ENCODE assay signal across 29 mouse cellular contexts in genomic region chr7:6239787-6240186, GRCm38 (mm10). TPM values are rescaled to one million over a fixed set of nuclear protein-coding genes. Genes with fewer than 3 reads are reported as not detected.
DNase-seq lines count a peak whose midpoint lies in the region; ATAC-seq and TF ChIP-seq lines count a peak whose summit lies in the region.
"Had no signal": no experiment of that assay in that cellular context is flagged by ENCODE, and none has a peak within 500 bp of the region (broad histone marks: within the 10 kb centered on the region; RNA-seq: fewer than 3 reads in every experiment).

No protein-coding gene starts in this region.

- H3K27me3 ChIP-seq in kidney, embryonic 14.5 days (ENCODE audit: control insufficient read depth, insufficient read depth, low read length): no peaks in the 10 kb centered on the region
- H3K27me3 ChIP-seq: embryonic facial prominence, embryonic 15.5 days; forebrain, embryonic 15.5 days; hindbrain, embryonic 13.5 days had no signal

- no peak overlapping the region for H3K9ac ChIP-seq in kidney, embryonic 14.5 days (ENCODE audit: low read depth, low read length)
- H3K9ac ChIP-seq: embryonic facial prominence, embryonic 15.5 days; forebrain, embryonic 15.5 days; hindbrain, embryonic 13.5 days had no signal

- 50% methylated on average over 11 of the region's 11 CpGs for WGBS in kidney, embryonic 14.5 days
- 48% methylated on average over 11 of the region's 11 CpGs for WGBS in lung, adult 2 months

- TF ChIP-seq CTCF in lung, adult 2 months (IDR thresholded peaks at IDR 0.05; ENCODE audit: insufficient read depth, low read length): no peak

- no peaks in the 10 kb centered on the region for H3K4me1 ChIP-seq in kidney, embryonic 14.5 days (ENCODE audit: control insufficient read depth, insufficient read depth, low read length)
- no peaks in the 10 kb centered on the region for H3K4me1 ChIP-seq in lung, adult 2 months (ENCODE audit: control insufficient read depth, insufficient read depth, low read length)
- H3K4me1 ChIP-seq: embryonic facial prominence, embryonic 15.5 days; forebrain, embryonic 15.5 days; heart, embryonic 10.5 days; hindbrain, embryonic 13.5 days had no signal

- no peak for TF ChIP-seq POLR2A in lung, adult 2 months (IDR thresholded peaks at IDR 0.05; ENCODE audit: borderline replicate concordance, extremely low read depth, low read depth, low read length)

- DNase-seq in kidney, adult 8-10 months: peak; percentile 10 to 20
- peak; percentile 44 for DNase-seq in lung, postnatal 36 days
- DNase-seq in lung, adult 2 months: no peak
- peak; percentile 86 for DNase-seq in ES-CJ7 (ENCODE audit: low read depth, low spot score)
- no peak for DNase-seq in adrenal gland, postnatal 36 days
- DNase-seq in thymus, postnatal 14 days: no peak
- DNase-seq: adrenal gland, adult 8-10 months; cerebellum, adult 11 months; cerebellum, adult 8-10 months; embryo, embryonic 11 days; heart, adult 18-20 months; heart, postnatal 10 days; heart, postnatal 4 days had no signal

- ATAC-seq in kidney, embryonic 14.5 days (ENCODE audit: low FRiP score, low TSS enrichment): no peak
- ATAC-seq: forebrain, embryonic 15.5 days; hindbrain, postnatal 0 days; Patski had no signal

- H3K4me3 ChIP-seq in kidney, embryonic 14.5 days (ENCODE audit: low read length): no peak overlapping the region
- H3K4me3 ChIP-seq in lung, adult 2 months (replicated peaks; ENCODE audit: extremely low read depth, low read depth, low read length): no peak overlapping the region
- H3K4me3 ChIP-seq: embryonic facial prominence, embryonic 15.5 days; forebrain, embryonic 15.5 days; heart, embryonic 10.5 days; hindbrain, embryonic 13.5 days had no signal

- H3K9me3 ChIP-seq in kidney, embryonic 14.5 days (ENCODE audit: control insufficient read depth, low read length): no peaks in the 10 kb centered on the region
- H3K9me3 ChIP-seq: embryonic facial prominence, embryonic 15.5 days; forebrain, embryonic 15.5 days; heart, embryonic 10.5 days; hindbrain, embryonic 13.5 days had no signal

- no peaks in the 10 kb centered on the region for H3K36me3 ChIP-seq in kidney, embryonic 14.5 days (ENCODE audit: control insufficient read depth, insufficient read depth, low read length)
- H3K36me3 ChIP-seq: embryonic facial prominence, embryonic 15.5 days; forebrain, embryonic 15.5 days; heart, embryonic 10.5 days; hindbrain, embryonic 13.5 days had no signal

- no peak overlapping the region for H3K4me2 ChIP-seq in kidney, embryonic 14.5 days (replicated peaks; ENCODE audit: low read depth, low read length)
- H3K4me2 ChIP-seq: embryonic facial prominence, embryonic 15.5 days; forebrain, embryonic 15.5 days; hindbrain, embryonic 13.5 days had no signal

- no peak overlapping the region for H3K27ac ChIP-seq in kidney, embryonic 14.5 days (ENCODE audit: low read depth, low read length)
- H3K27ac ChIP-seq: embryonic facial prominence, embryonic 15.5 days; forebrain, embryonic 15.5 days; heart, embryonic 10.5 days; hindbrain, embryonic 13.5 days; hindbrain, postnatal 0 days had no signal

RNA-seq across cellular contexts. Expression of gene Epp13, which starts 12.7 kb away (rescaled TPM):
- not detected in 2 replicates for polyA plus RNA-seq in kidney, embryonic 14.5 days (2014; fragmentation: Nextera tagmentation; extraction: Ambion mirVana)
- polyA plus RNA-seq in lung, adult 2 months (2012; rRNA removed): not detected in 2 replicates
- total RNA-seq in adrenal gland, postnatal 36 days (2021): not detected
- total RNA-seq: adrenal gland, adult 8-10 months; adrenal gland, postnatal 4 days; CH12.LX; common myeloid progenitor, adult 5-6 weeks; gastrocnemius, adult 8-10 months; gastrocnemius, postnatal 4 days; heart, adult 18-20 months; heart, postnatal 10 days; heart, postnatal 4 days; hindbrain, postnatal 0 days had no signal
- polyA plus RNA-seq: brain, embryonic 14.5 days; embryonic facial prominence, embryonic 11.5 days; embryonic facial prominence, embryonic 15.5 days; forebrain, embryonic 11.5 days; forebrain, embryonic 15.5 days; heart, embryonic 10.5 days; heart, embryonic 14.5 days; Patski had no signal

RNA-seq across cellular contexts. Expression of gene Zscan5b, which starts 17.7 kb away (rescaled TPM):
- polyA plus RNA-seq in kidney, embryonic 14.5 days (2014; fragmentation: Nextera tagmentation; extraction: Ambion mirVana): not detected in 2 replicates
- not detected in 2 replicates for polyA plus RNA-seq in lung, adult 2 months (2012; rRNA removed)
- not detected for total RNA-seq in adrenal gland, postnatal 36 days (2021)
- total RNA-seq: adrenal gland, adult 8-10 months; adrenal gland, postnatal 4 days; CH12.LX; common myeloid progenitor, adult 5-6 weeks; gastrocnemius, adult 8-10 months; gastrocnemius, postnatal 4 days; heart, adult 18-20 months; heart, postnatal 10 days; heart, postnatal 4 days; hindbrain, postnatal 0 days had no signal
- polyA plus RNA-seq: brain, embryonic 14.5 days; embryonic facial prominence, embryonic 11.5 days; embryonic facial prominence, embryonic 15.5 days; forebrain, embryonic 11.5 days; forebrain, embryonic 15.5 days; heart, embryonic 10.5 days; heart, embryonic 14.5 days; hindbrain, embryonic 13.5 days; hindbrain, postnatal 0 days; Patski had no signal

RNA-seq across cellular contexts. Expression of gene Galp, which starts 42.9 kb away (rescaled TPM):
- polyA plus RNA-seq in kidney, embryonic 14.5 days (2014; fragmentation: Nextera tagmentation; extraction: Ambion mirVana): not detected in 2 replicates
- polyA plus RNA-seq in lung, adult 2 months (2012; rRNA removed): not detected in 2 replicates
- total RNA-seq in adrenal gland, postnatal 36 days (2021): not detected
- total RNA-seq: adrenal gland, adult 8-10 months; adrenal gland, postnatal 4 days; CH12.LX; common myeloid progenitor, adult 5-6 weeks; gastrocnemius, adult 8-10 months; gastrocnemius, postnatal 4 days; heart, adult 18-20 months; heart, postnatal 10 days; heart, postnatal 4 days; hindbrain, postnatal 0 days had no signal
- polyA plus RNA-seq: brain, embryonic 14.5 days; embryonic facial prominence, embryonic 11.5 days; embryonic facial prominence, embryonic 15.5 days; forebrain, embryonic 11.5 days; forebrain, embryonic 15.5 days; heart, embryonic 10.5 days; heart, embryonic 14.5 days; hindbrain, embryonic 13.5 days; hindbrain, postnatal 0 days; Patski had no signal

RNA-seq across cellular contexts. Expression of gene Zfp667, which starts 46.6 kb away (rescaled TPM):
- 4.4 and 4.8 TPM in 2 replicates for polyA plus RNA-seq in kidney, embryonic 14.5 days (2014; fragmentation: Nextera tagmentation; extraction: Ambion mirVana)
- 0.45 and 1.1 TPM in 2 replicates for polyA plus RNA-seq in lung, adult 2 months (2012; rRNA removed)
- 1 to 10 TPM; 5.9 to 9.8 TPM for total RNA-seq in adrenal gland, postnatal 36 days (2021)

Comparison
In these comparisons a context has a peak if more than half of its experiments do, and no peak if none do; other contexts are left out.
1. DNase-seq: peak in kidney, adult 8-10 months (2 of 2), lung, postnatal 36 days (single experiment) and ES-CJ7 (single experiment); none in lung, adult 2 months (single experiment), adrenal gland, postnatal 36 days (0 of 2) and thymus, postnatal 14 days (single experiment).